Mouse (Mus musculus) liver, adult 2 months (tissue): ENCODE results near the gene Cd6. TPM values are rescaled to one million over a fixed set of nuclear protein-coding genes. Genes with fewer than 3 reads are reported as not detected.

Experiments used
- DNase-seq: peaks from one replicate; pipeline ENCODE4 v3.0.0-alpha.2; 2011; ENCODE audit warnings: low read depth, low spot score; ENCODE audit errors: extremely low read depth
- H3K27ac ChIP-seq: fragments of 200-500 bp; replicated peaks from 2 replicates; pipeline ENCODE4 v1.5.1; 2012; ENCODE audit warnings: low read depth, mild to moderate bottlenecking, control low read depth, inconsistent platforms, low read length; ENCODE audit not compliant: insufficient read depth
- H3K27me3 ChIP-seq: fragments of 200-500 bp; 2 replicates; pipeline ENCODE4 v1.6.1; 2012; ENCODE audit warnings: mild to moderate bottlenecking, moderate library complexity, low read length, inconsistent platforms; ENCODE audit not compliant: control insufficient read depth, insufficient read depth
- H3K36me3 ChIP-seq: fragments of 200-500 bp; 2 replicates; pipeline ENCODE4 v1.6.1; 2012; ENCODE audit warnings: low read length, inconsistent platforms; ENCODE audit not compliant: control insufficient read depth, insufficient read depth
- H3K4me1 ChIP-seq: fragments of 200-500 bp; 2 replicates; pipeline ENCODE4 v1.6.1; 2011; ENCODE audit warnings: low read length; ENCODE audit not compliant: control insufficient read depth, insufficient read depth
- H3K4me3 ChIP-seq: fragments of 200-500 bp; 2 replicates; pipeline ENCODE4 v1.5.1; 2011; ENCODE audit warnings: low read depth, mild to moderate bottlenecking, control low read depth, low read length, moderate library complexity; ENCODE audit not compliant: insufficient read depth
- H3K79me2 ChIP-seq: fragments of 200-500 bp; 2 replicates; pipeline ENCODE4 v1.6.1; 2012; ENCODE audit warnings: inconsistent platforms, mild to moderate bottlenecking, low read length, moderate library complexity; ENCODE audit not compliant: control insufficient read depth, insufficient read depth
- H3K9ac ChIP-seq: fragments of 200-500 bp; 2 replicates; pipeline ENCODE4 v1.6.1; 2012; ENCODE audit warnings: low read depth, mild to moderate bottlenecking, control low read depth, inconsistent platforms, low read length
- CTCF ChIP-seq: fragments of 200-500 bp; IDR thresholded peaks from 2 replicates; pipeline ENCODE4 v1.5.1; 2011; ENCODE audit warnings: low read depth, low read length, control low read depth
- POLR2A ChIP-seq: fragments of 200-500 bp; IDR thresholded peaks from 2 replicates; pipeline ENCODE4 v1.6.1; 2011; ENCODE audit warnings: low read length, control low read depth; ENCODE audit not compliant: insufficient read depth; ENCODE audit errors: extremely low read depth
- WGBS: fragments of 180-500 bp; shearing (Covaris S2); methylation state at CpG from one replicate; pipeline ENCODE4 v1.1.7; 2018; 5-methylcytosine and 5-hydroxymethylcytosine counted together
- polyA plus RNA-seq: library from polyadenylated mRNA; depleted of rRNA; stranded (reverse); fragments of >200 nt; gene quantifications from 2 replicates; pipeline ENCODE4 v1.2.3, GENCODE M21; 2012
- total RNA-seq: library from RNA; depleted of rRNA; stranded (reverse); fragments of >200 nt; gene quantifications from 2 replicates; pipeline ENCODE4 v1.2.3, GENCODE M21; 2014

Gene Cd6
- total and polyA plus RNA-seq, 2 experiments, result 0.18 to 0.44 TPM

DNA sequence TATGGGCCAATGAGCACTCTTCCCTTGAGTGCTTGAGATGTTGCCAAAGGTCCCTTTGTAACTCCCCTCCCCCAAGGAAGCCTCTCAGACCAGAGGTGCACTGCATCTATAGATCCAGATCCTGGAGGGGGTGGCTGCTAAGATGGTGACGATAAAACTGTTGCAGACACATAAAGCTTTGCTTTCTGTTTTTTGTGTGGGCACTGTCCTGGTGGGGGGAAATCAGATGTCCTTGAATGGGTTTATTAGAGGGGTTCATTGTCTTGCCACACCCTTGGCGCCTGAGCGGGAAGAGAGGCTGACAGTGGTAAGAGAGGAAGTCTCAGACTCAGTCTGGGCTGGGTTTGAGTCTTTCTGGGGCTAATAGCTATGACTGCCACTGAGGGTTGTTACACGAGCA is 46.7 kb downstream of the Cd6 start:
- H3K9ac ChIP-seq, result no peak overlapping the region
- H3K27ac ChIP-seq, result no peak overlapping the region
- no peak overlapping the region for H3K4me3 ChIP-seq
- H3K36me3 ChIP-seq, result no peaks in the 10 kb centered on the region
- TF ChIP-seq POLR2A (no peak), CTCF (no peak)
- no peak for DNase-seq
- H3K79me2 ChIP-seq, result no peaks in the 10 kb centered on the region
- H3K4me1 ChIP-seq, result no peaks in the 10 kb centered on the region
- 81% methylated on average over 4 of the region's 4 CpGs for WGBS
- H3K27me3 ChIP-seq, result no peaks in the 10 kb centered on the region

GRCm38 (mm10) chr19:10781641-10782040 is 48.2 kb downstream of the Cd6 start:
- no peak overlapping the region for H3K9ac ChIP-seq
- H3K79me2 ChIP-seq, result no peaks in the 10 kb centered on the region
- no peaks in the 10 kb centered on the region for H3K27me3 ChIP-seq
- no peaks in the 10 kb centered on the region for H3K4me1 ChIP-seq
- H3K36me3 ChIP-seq, result no peaks in the 10 kb centered on the region
- no peak overlapping the region for H3K27ac ChIP-seq
- H3K4me3 ChIP-seq, result no peak overlapping the region
- TF ChIP-seq POLR2A, result no peak
- DNase-seq, result no peak
- WGBS, result 77% methylated on average over 4 of the region's 4 CpGs

DNA sequence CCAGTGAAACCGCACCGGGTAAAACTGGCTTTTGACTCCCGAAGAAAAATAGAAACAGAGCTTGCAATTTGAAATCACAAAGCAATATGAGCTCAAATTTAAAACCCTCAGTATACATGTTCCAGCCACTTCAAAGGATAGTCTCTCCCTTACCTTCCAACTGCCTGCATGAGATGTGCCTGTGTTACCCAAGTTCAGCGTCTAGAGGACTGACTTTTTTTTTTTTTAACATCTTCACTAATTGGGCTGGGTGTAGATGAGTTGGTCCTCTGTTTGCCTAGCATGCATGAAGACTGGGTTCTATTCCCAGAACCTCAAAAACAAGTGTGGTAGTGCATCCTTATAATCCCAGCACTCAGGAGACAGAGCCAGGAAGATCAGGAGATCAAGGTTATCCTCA is 53.0 kb downstream of the Cd6 start:
- Histone ChIP-seq H3K36me3 (no peaks in the 10 kb centered on the region), H3K27me3 (no peaks in the 10 kb centered on the region), H3K79me2 (no peaks in the 10 kb centered on the region), H3K4me3 (no peak overlapping the region), H3K4me1 (no peaks in the 10 kb centered on the region), H3K9ac (no peak overlapping the region), H3K27ac (no peak overlapping the region)
- WGBS, result 83% methylated on average over 4 of the region's 4 CpGs
- no peak for DNase-seq
- TF ChIP-seq CTCF (no peak), POLR2A (no peak)

GRCm38 (mm10) chr19:10774141-10774540 is 55.7 kb downstream of the Cd6 start:
- no peaks in the 10 kb centered on the region for H3K36me3 ChIP-seq
- TF ChIP-seq POLR2A (no peak), CTCF (no peak)
- WGBS, result 99% methylated on average over 6 of the region's 6 CpGs
- no peak for DNase-seq
- H3K27me3 ChIP-seq, result no peaks in the 10 kb centered on the region
- H3K27ac ChIP-seq, result no peak overlapping the region
- H3K9ac ChIP-seq, result no peak overlapping the region
- no peak overlapping the region for H3K4me3 ChIP-seq
- no peaks in the 10 kb centered on the region for H3K4me1 ChIP-seq
- no peaks in the 10 kb centered on the region for H3K79me2 ChIP-seq

- DNase-seq, result no peak
- no peak overlapping the region for H3K27ac ChIP-seq
- H3K9ac ChIP-seq, result no peak overlapping the region
- H3K27me3 ChIP-seq, result no peaks in the 10 kb centered on the region
- TF ChIP-seq POLR2A, result no peak
- H3K4me3 ChIP-seq, result no peak overlapping the region
- no peaks in the 10 kb centered on the region for H3K79me2 ChIP-seq
- WGBS, result 74% methylated on average over 7 of the region's 7 CpGs
- H3K36me3 ChIP-seq, result no peaks in the 10 kb centered on the region
- no peaks in the 10 kb centered on the region for H3K4me1 ChIP-seq
Measured at GRCm38 (mm10) chr19:10773384-10773783, 56.5 kb downstream of the Cd6 start.

DNA sequence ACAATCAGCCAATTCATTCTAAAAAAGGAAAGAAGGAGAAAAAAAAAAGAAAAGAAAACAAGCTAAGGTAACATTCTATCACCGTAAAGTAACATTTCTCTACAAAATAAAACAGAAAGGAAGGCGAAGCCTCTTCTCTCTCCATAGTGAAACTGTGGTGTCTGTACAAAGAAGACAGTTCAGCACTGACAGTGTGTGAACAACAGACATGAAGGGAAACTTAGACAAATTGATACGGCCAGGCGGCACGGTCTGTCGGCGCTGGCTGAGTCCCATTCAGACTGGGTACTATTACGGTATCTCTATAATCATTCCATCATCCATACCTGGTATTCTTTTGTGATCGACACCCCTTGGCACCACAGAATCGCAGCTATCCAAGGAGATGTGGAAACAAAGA is 57.0 kb downstream of the Cd6 start:
- H3K4me1 ChIP-seq, result no peaks in the 10 kb centered on the region
- no peak for DNase-seq
- H3K27me3 ChIP-seq, result no peaks in the 10 kb centered on the region
- H3K27ac ChIP-seq, result no peak overlapping the region
- 93% methylated on average over 10 of the region's 10 CpGs for WGBS
- no peaks in the 10 kb centered on the region for H3K36me3 ChIP-seq
- no peak for TF ChIP-seq CTCF
- TF ChIP-seq POLR2A, result no peak
- no peaks in the 10 kb centered on the region for H3K79me2 ChIP-seq
- H3K4me3 ChIP-seq, result no peak overlapping the region
- H3K9ac ChIP-seq, result no peak overlapping the region
